Mouse (Mus musculus) E14TG2a.4 (cell line): ENCODE results near the gene Plekhh1.

Experiments
- H3K27me3 ChIP-seq: 2 replicates; pipeline ENCODE4 v1.6.1; 2014; ENCODE audit warnings: low read length, control low read depth; ENCODE audit not compliant: insufficient read depth
- H3K36me3 ChIP-seq: 2 replicates; pipeline ENCODE4 v1.6.1; 2014; ENCODE audit warnings: low read length, control low read depth; ENCODE audit not compliant: insufficient read depth
- H3K4me1 ChIP-seq: replicated peaks from 2 replicates; pipeline ENCODE4 v1.6.1; 2014; ENCODE audit warnings: low read depth, low read length, control low read depth
- H3K4me3 ChIP-seq: replicated peaks from 2 replicates; pipeline ENCODE4 v1.5.1; 2014; ENCODE audit warnings: mild to moderate bottlenecking, low read length
- H3K9me3 ChIP-seq: 2 replicates; pipeline ENCODE4 v1.6.1; 2014; ENCODE audit warnings: low read length, control low read depth
- CTCF ChIP-seq: conservative IDR thresholded peaks from 2 replicates; pipeline ENCODE4 v1.5.1; 2014; ENCODE audit warnings: low read length
- NANOG ChIP-seq: IDR thresholded peaks from 2 replicates; pipeline ENCODE4 v1.6.1; 2014; ENCODE audit warnings: borderline replicate concordance, low read length, mixed read lengths
- POU5F1 ChIP-seq: IDR thresholded peaks from 2 replicates; pipeline ENCODE4 v1.6.1; 2014; ENCODE audit warnings: low read length, borderline replicate concordance

Plekhh1 gene

DNA sequence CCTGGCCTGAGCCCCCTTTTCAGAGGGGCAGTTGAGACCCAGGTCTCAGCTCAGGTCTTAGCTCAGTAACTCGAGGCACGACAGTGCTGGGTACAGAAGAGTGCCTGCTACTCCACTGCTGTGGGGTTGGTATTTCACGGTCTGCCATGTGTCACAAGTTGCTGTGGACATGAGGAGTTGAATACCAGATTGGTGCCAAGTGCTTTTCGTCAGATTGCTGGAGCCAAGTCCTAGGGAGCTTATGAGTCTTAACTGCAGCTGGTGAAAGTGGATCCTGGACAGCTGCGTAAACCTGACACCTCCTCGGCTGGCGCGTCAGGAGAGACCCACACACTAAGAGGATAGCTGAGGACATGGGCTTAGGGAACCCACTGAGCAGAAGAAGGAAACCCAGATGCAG, 15.7 kb downstream of the Plekhh1 start:
- Histone ChIP-seq H3K9me3 (no peaks in the 10 kb centered on the region), H3K4me1 (peaks cover 39% of the 10 kb centered on the region)
- no peak for TF ChIP-seq POU5F1
- TF ChIP-seq CTCF = no peak
- TF ChIP-seq NANOG = no peak

GRCm38 (mm10) chr12:79046171-79046570, 17.2 kb downstream of the Plekhh1 start:
- peaks cover 24% of the 10 kb centered on the region for H3K4me1 ChIP-seq
- peaks cover 71% of the 10 kb centered on the region for H3K36me3 ChIP-seq
- no peaks in the 10 kb centered on the region for H3K27me3 ChIP-seq
- no peak overlapping the region for H3K4me3 ChIP-seq
- no peaks in the 10 kb centered on the region for H3K9me3 ChIP-seq
- TF ChIP-seq CTCF (no peak), NANOG (no peak), POU5F1 (no peak)

More for the DNA sequence above, 15.7 kb downstream of the Plekhh1 start:
- Histone ChIP-seq H3K4me3 (no peak overlapping the region), H3K36me3 (peaks cover 61% of the 10 kb centered on the region), H3K27me3 (no peaks in the 10 kb centered on the region)

- Histone ChIP-seq H3K4me3 (no peak overlapping the region), H3K27me3 (no peaks in the 10 kb centered on the region), H3K4me1 (peaks cover 14% of the 10 kb centered on the region), H3K36me3 (peaks cover 72% of the 10 kb centered on the region), H3K9me3 (no peaks in the 10 kb centered on the region)
- TF ChIP-seq POU5F1 (no peak), CTCF (no peak), NANOG (no peak)
Observed at GRCm38 (mm10) chr12:79047203-79047602, 18.2 kb downstream of the Plekhh1 start.

- TF ChIP-seq POU5F1 (no peak), NANOG (no peak), CTCF (no peak)
- Histone ChIP-seq H3K36me3 (peaks cover 68% of the 10 kb centered on the region), H3K27me3 (no peaks in the 10 kb centered on the region), H3K4me3 (no peak overlapping the region), H3K9me3 (no peaks in the 10 kb centered on the region), H3K4me1 (peaks cover 12% of the 10 kb centered on the region)
Observed at GRCm38 (mm10) chr12:79048898-79049297, 19.9 kb downstream of the Plekhh1 start.

- Histone ChIP-seq H3K27me3 (no peaks in the 10 kb centered on the region), H3K4me3 (no peak overlapping the region), H3K4me1 (peaks cover 21% of the 10 kb centered on the region), H3K9me3 (no peaks in the 10 kb centered on the region), H3K36me3 (peaks cover 70% of the 10 kb centered on the region)
- TF ChIP-seq CTCF (no peak), POU5F1 (no peak), NANOG (no peak)
Observed at GRCm38 (mm10) chr12:79049807-79050206, 20.8 kb downstream of the Plekhh1 start.

- no peak overlapping the region for H3K4me3 ChIP-seq
- peaks cover 75% of the 10 kb centered on the region for H3K36me3 ChIP-seq
- H3K27me3 ChIP-seq = no peaks in the 10 kb centered on the region
- TF ChIP-seq CTCF (no peak), POU5F1 (no peak), NANOG (no peak)
- H3K9me3 ChIP-seq = no peaks in the 10 kb centered on the region
- peaks cover 28% of the 10 kb centered on the region for H3K4me1 ChIP-seq
Observed at GRCm38 (mm10) chr12:79050545-79051212, 21.7 kb downstream of the Plekhh1 start.

GRCm38 (mm10) chr12:79052073-79052472, 23.1 kb downstream of the Plekhh1 start:
- Histone ChIP-seq H3K36me3 (peaks cover 78% of the 10 kb centered on the region), H3K27me3 (no peaks in the 10 kb centered on the region), H3K4me1 (peaks cover 28% of the 10 kb centered on the region), H3K9me3 (no peaks in the 10 kb centered on the region), H3K4me3 (no peak overlapping the region)
- TF ChIP-seq CTCF = no peak
- no peak for TF ChIP-seq NANOG
- TF ChIP-seq POU5F1 = no peak

DNA sequence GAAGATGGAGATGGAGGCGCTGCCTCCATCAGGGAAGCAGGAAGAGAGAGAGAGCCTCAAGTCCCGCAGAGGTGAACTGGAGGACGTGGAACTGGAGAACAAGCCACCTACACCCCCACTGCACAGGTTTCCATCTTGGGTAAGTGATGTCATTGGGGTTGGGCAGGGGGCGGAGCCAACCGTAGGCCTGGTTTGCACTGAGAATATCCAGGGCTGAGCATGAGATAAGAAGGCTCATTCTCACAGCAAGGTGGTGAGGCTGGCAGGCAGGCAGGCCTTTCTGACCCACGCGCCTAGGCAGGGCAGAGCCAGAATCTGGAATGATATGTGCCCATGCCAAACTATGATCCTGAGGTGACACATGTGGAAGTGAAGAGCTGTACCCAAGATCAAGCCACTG, 26.3 kb downstream of the Plekhh1 start:
- 0 out of 2 replicates have a peak overlapping the region, but pooled peaks have one; percentile 17 for H3K4me3 ChIP-seq
- H3K36me3 ChIP-seq = peaks cover 65% of the 10 kb centered on the region
- peaks cover 11% of the 10 kb centered on the region for H3K9me3 ChIP-seq
- no peaks in the 10 kb centered on the region for H3K27me3 ChIP-seq
- H3K4me1 ChIP-seq = peaks cover 26% of the 10 kb centered on the region
- TF ChIP-seq CTCF = no peak
- no peak for TF ChIP-seq NANOG
- no peak for TF ChIP-seq POU5F1

GRCm38 (mm10) chr12:79059573-79059972, 30.6 kb downstream of the Plekhh1 start:
- Histone ChIP-seq H3K27me3 (no peaks in the 10 kb centered on the region), H3K36me3 (peaks cover 66% of the 10 kb centered on the region), H3K4me1 (peaks cover 49% of the 10 kb centered on the region), H3K9me3 (peaks cover 11% of the 10 kb centered on the region), H3K4me3 (no peak overlapping the region)
- TF ChIP-seq CTCF (no peak), NANOG (no peak), POU5F1 (no peak)
